In the genomic region with DNA sequence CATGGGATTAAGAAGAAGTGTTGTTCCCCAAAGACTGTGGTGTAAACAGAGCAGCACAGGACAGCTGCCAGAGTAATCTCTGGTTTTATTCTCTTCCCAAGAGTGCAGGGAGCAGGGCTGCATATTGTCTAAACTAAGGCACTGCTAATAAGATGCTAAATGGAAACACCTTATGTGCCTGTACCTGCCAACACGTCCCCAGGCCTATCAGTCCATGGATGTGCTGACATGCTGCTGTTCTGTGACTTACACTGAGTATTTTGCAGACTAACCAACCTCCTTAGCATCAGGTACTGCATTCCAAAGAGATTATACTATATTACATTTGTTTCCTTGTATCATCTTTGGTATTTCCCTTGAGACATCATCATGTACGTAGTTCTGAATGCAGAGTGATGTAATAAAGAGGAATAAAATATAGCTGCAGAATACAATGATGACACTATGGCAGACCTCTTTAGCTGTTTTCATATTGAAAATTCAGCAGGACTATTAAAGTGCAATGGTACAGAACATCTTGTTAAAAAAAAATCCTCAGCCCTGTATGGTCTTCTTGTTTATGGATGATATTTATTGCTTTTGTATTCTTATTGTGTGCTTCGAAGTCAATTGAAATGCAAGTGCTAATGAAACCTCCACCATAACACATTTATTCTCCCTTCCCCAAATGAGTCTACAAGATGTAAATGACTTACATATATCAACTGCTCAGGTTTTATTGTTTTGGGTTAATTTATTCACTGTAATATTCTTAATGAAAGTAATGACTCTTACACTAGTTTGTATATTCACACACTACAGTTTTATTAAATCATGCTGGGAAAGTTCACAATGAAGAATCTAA, we compare ENCODE assay signal across 21 mouse cellular contexts.
A peak's percentile ranks its signal among the peaks of the same experiment; 100 is the strongest.
DNase-seq lines count a peak whose midpoint lies in the region; ATAC-seq lines count a peak whose summit lies in the region.
"Had no signal": no experiment of that assay in that cellular context is flagged by ENCODE, and none has a peak within 500 bp of the region (broad histone marks: within the 10 kb centered on the region; RNA-seq: fewer than 3 reads in every experiment).

No protein-coding gene starts in this region.

- H3K4me3 ChIP-seq in neural tube, embryonic 11.5 days (ENCODE audit: low read depth, low read length) = no peak overlapping the region
- no peak overlapping the region for H3K4me3 ChIP-seq in hindbrain, embryonic 15.5 days
- H3K4me3 ChIP-seq in neural tube, embryonic 14.5 days (ENCODE audit: low read depth, low read length) = no peak overlapping the region
- H3K4me3 ChIP-seq: embryonic facial prominence, embryonic 15.5 days; erythroblast, embryonic 14.5 days; forebrain, embryonic 10.5 days; heart, embryonic 12.5 days; intestine, embryonic 15.5 days had no signal

- no peaks in the 10 kb centered on the region for H3K4me1 ChIP-seq in neural tube, embryonic 11.5 days (ENCODE audit: control insufficient read depth, insufficient read depth, low read length)
- H3K4me1 ChIP-seq in hindbrain, embryonic 15.5 days (replicated peaks) = no peaks in the 10 kb centered on the region
- H3K4me1 ChIP-seq in neural tube, embryonic 14.5 days (ENCODE audit: control insufficient read depth, insufficient read depth, low read length) = no peaks in the 10 kb centered on the region
- H3K4me1 ChIP-seq: embryonic facial prominence, embryonic 15.5 days; forebrain, embryonic 10.5 days; heart, embryonic 12.5 days; intestine, embryonic 15.5 days had no signal

- no peaks in the 10 kb centered on the region for H3K27me3 ChIP-seq in neural tube, embryonic 11.5 days (ENCODE audit: control insufficient read depth, insufficient read depth, low read length)
- no peaks in the 10 kb centered on the region for H3K27me3 ChIP-seq in hindbrain, embryonic 15.5 days
- H3K27me3 ChIP-seq in neural tube, embryonic 14.5 days (ENCODE audit: control insufficient read depth, insufficient read depth, low read length) = no peaks in the 10 kb centered on the region
- H3K27me3 ChIP-seq: embryonic facial prominence, embryonic 15.5 days; heart, embryonic 12.5 days; intestine, embryonic 15.5 days had no signal

- no peaks in the 10 kb centered on the region for H3K9me3 ChIP-seq in neural tube, embryonic 11.5 days (ENCODE audit: control insufficient read depth, low read length)
- no peaks in the 10 kb centered on the region for H3K9me3 ChIP-seq in hindbrain, embryonic 15.5 days
- H3K9me3 ChIP-seq in neural tube, embryonic 14.5 days (ENCODE audit: control insufficient read depth, low read length) = no peaks in the 10 kb centered on the region
- H3K9me3 ChIP-seq: embryonic facial prominence, embryonic 15.5 days; forebrain, embryonic 10.5 days; G1E; heart, embryonic 12.5 days; intestine, embryonic 15.5 days had no signal

- no peaks in the 10 kb centered on the region for H3K36me3 ChIP-seq in neural tube, embryonic 11.5 days (ENCODE audit: control insufficient read depth, insufficient read depth, low read length)
- H3K36me3 ChIP-seq in hindbrain, embryonic 15.5 days = no peaks in the 10 kb centered on the region
- no peaks in the 10 kb centered on the region for H3K36me3 ChIP-seq in neural tube, embryonic 14.5 days (ENCODE audit: control insufficient read depth, insufficient read depth, low read length)
- H3K36me3 ChIP-seq: embryonic facial prominence, embryonic 15.5 days; forebrain, embryonic 10.5 days; G1E; heart, embryonic 12.5 days; intestine, embryonic 15.5 days had no signal

- H3K27ac ChIP-seq in neural tube, embryonic 11.5 days (ENCODE audit: low read depth, low read length) = no peak overlapping the region
- no peak overlapping the region for H3K27ac ChIP-seq in hindbrain, embryonic 15.5 days (replicated peaks)
- H3K27ac ChIP-seq in neural tube, embryonic 14.5 days (ENCODE audit: low read depth, low read length) = 0 out of 2 replicates have a peak overlapping the region, but pooled peaks have one; percentile 35
- H3K27ac ChIP-seq: embryonic facial prominence, embryonic 15.5 days; forebrain, embryonic 10.5 days; intestine, embryonic 15.5 days had no signal

- ATAC-seq in neural tube, embryonic 11.5 days (ENCODE audit: insufficient read depth, low FRiP score, low TSS enrichment) = peak; percentile 15; the same call in 1 of the 2 replicates
- ATAC-seq in hindbrain, embryonic 15.5 days (ENCODE audit: low FRiP score, low read depth) = peak; percentile 8; the same call in 1 of the 2 replicates
- peak; percentile 77 for ATAC-seq in neural tube, embryonic 14.5 days (ENCODE audit: low read depth)
- ATAC-seq in megakaryocyte, adult 5-6 weeks (ENCODE audit: poor library complexity, severe bottlenecking) = no peak
- ATAC-seq: CD4-positive, CD25-positive, alpha-beta regulatory T cell, adult 4 months; forebrain, embryonic 14.5 days; intestine, embryonic 15.5 days had no signal

- 69% methylated on average over 3 of the region's 3 CpGs for WGBS in neural tube, embryonic 11.5 days
- 56% methylated on average over 3 of the region's 3 CpGs for WGBS in hindbrain, embryonic 15.5 days
- 48% methylated on average over 3 of the region's 3 CpGs for WGBS in neural tube, embryonic 14.5 days

- no peak for DNase-seq in neural tube, embryonic 11.5 days (ENCODE audit: low spot score)
- no peak for DNase-seq in neural tube, embryonic 10.5 days (ENCODE audit: extremely low spot score, low spot score)
- no peak for DNase-seq in right cerebral cortex, postnatal 25 days
- DNase-seq: adrenal gland, adult 8-10 months; adrenal gland, postnatal 36 days; cerebellum, adult 11 months; cerebellum, adult 8-10 months; cerebellum, postnatal 14 days; embryo, embryonic 11 days; gastrocnemius, postnatal 10 days had no signal

- no peak overlapping the region for H3K9ac ChIP-seq in neural tube, embryonic 11.5 days (ENCODE audit: low read length)
- no peak overlapping the region for H3K9ac ChIP-seq in hindbrain, embryonic 15.5 days
- no peak overlapping the region for H3K9ac ChIP-seq in neural tube, embryonic 14.5 days (replicated peaks; ENCODE audit: low read depth, low read length)
- H3K9ac ChIP-seq: embryonic facial prominence, embryonic 15.5 days; heart, embryonic 12.5 days; intestine, embryonic 15.5 days had no signal

- H3K4me2 ChIP-seq in neural tube, embryonic 11.5 days (ENCODE audit: low read depth) = no peak overlapping the region
- H3K4me2 ChIP-seq in hindbrain, embryonic 15.5 days = no peak overlapping the region
- H3K4me2 ChIP-seq in neural tube, embryonic 14.5 days (ENCODE audit: low read depth, low read length) = no peak overlapping the region
- H3K4me2 ChIP-seq: embryonic facial prominence, embryonic 15.5 days; heart, embryonic 12.5 days; intestine, embryonic 15.5 days had no signal
